Mouse (Mus musculus) stomach, postnatal 0 days (tissue): ENCODE measurements around the gene Coq8b.

Source experiments
- CTCF ChIP-seq: IDR thresholded peaks from 2 replicates; pipeline ENCODE4 v1.5.1; 2016; ENCODE audit warnings: antibody characterized with exemption, low read depth, mild to moderate bottlenecking, moderate library complexity
- EP300 ChIP-seq: optimal IDR thresholded peaks from 2 replicates; pipeline ENCODE3; 2016; ENCODE audit warnings: antibody characterized with exemption

- TF ChIP-seq CTCF: no peak
- TF ChIP-seq EP300: no peak
These were observed 63.1 kb downstream of the Coq8b start for GRCm38 (mm10) chr7:27295956-27296355.
